Mouse (Mus musculus) liver, embryonic 11.5 days (tissue): ENCODE results near the gene Ipo4. TPM values are rescaled to one million over a fixed set of nuclear protein-coding genes. Genes with fewer than 3 reads are reported as not detected.

Source experiments
- ATAC-seq: fragments of 200-750 bp; cut with Nextera tagmentation; replicated peaks from 2 replicates; pipeline ENCODE4 v1.8.0; 2017; ENCODE audit warnings: moderate number of reproducible peaks, mild to moderate bottlenecking, moderate TSS enrichment, moderate library complexity; ENCODE audit not compliant: low FRiP score
- DNase-seq: peaks from one replicate; pipeline ENCODE4 v3.0.0-alpha.2; 2017; ENCODE audit warnings: low spot score
- H3K27ac ChIP-seq: fragments of 300-500 bp; sonication (generic); 2 replicates; pipeline ENCODE4 v1.5.1; 2014; ENCODE audit warnings: mild to moderate bottlenecking, low read depth, low read length, control low read depth
- H3K27me3 ChIP-seq: fragments of 300-500 bp; sonication (generic); replicated peaks from 2 replicates; pipeline ENCODE4 v1.6.1; 2014; ENCODE audit warnings: low read length, mixed read lengths; ENCODE audit not compliant: control insufficient read depth, insufficient read depth
- H3K36me3 ChIP-seq: fragments of 300-500 bp; sonication (generic); 2 replicates; pipeline ENCODE4 v1.6.1; 2014; ENCODE audit warnings: mild to moderate bottlenecking, low read length, moderate library complexity, mixed read lengths; ENCODE audit not compliant: control insufficient read depth, insufficient read depth
- H3K4me1 ChIP-seq: fragments of 300-500 bp; sonication (generic); replicated peaks from 2 replicates; pipeline ENCODE4 v1.6.1; 2014; ENCODE audit warnings: low read length, mixed read lengths; ENCODE audit not compliant: control insufficient read depth, insufficient read depth
- H3K4me2 ChIP-seq: fragments of 300-500 bp; sonication (generic); 2 replicates; pipeline ENCODE4 v1.6.1; 2014; ENCODE audit warnings: mild to moderate bottlenecking, control low read depth, moderate library complexity
- H3K4me3 ChIP-seq: fragments of 300-500 bp; sonication (generic); 2 replicates; pipeline ENCODE4 v1.5.1; 2014; ENCODE audit warnings: low read depth, low read length, control low read depth
- H3K9ac ChIP-seq: fragments of 300-500 bp; sonication (generic); 2 replicates; pipeline ENCODE4 v1.6.1; 2014; ENCODE audit warnings: low read depth, low read length, control low read depth
- H3K9me3 ChIP-seq: fragments of 300-500 bp; sonication (generic); 2 replicates; pipeline ENCODE4 v1.6.1; 2016; ENCODE audit warnings: low read length, inconsistent platforms, mixed read lengths; ENCODE audit not compliant: control insufficient read depth
- WGBS: fragments of 180-500 bp; shearing (Covaris S2); extraction: QIAGEN DNeasy Blood & Tissue Kit; methylation state at CpG from one replicate; pipeline ENCODE4 v1.1.7; 2014; 5-methylcytosine and 5-hydroxymethylcytosine counted together
- polyA plus RNA-seq: library from polyadenylated mRNA; unstranded; fragments of >200 nt; fragmentation: Nextera tagmentation; extraction: Ambion mirVana; gene quantifications from 2 replicates; pipeline ENCODE4 v1.2.1, GENCODE M21; 2014

Ipo4 gene
- polyA plus RNA-seq, 1 experiment from 2014 or later: 92.1 TPM

GRCm38 (mm10) chr14:55616844-55617243, 18.9 kb downstream of the Ipo4 start:
- Histone ChIP-seq H3K27me3 (no peaks in the 10 kb centered on the region), H3K4me1 (peaks cover 17% of the 10 kb centered on the region), H3K9ac (no peak overlapping the region), H3K36me3 (no peaks in the 10 kb centered on the region), H3K27ac (no peak overlapping the region), H3K9me3 (no peaks in the 10 kb centered on the region), H3K4me2 (no peak overlapping the region), H3K4me3 (no peak overlapping the region)
- no peak for ATAC-seq
- DNase-seq: no peak
- WGBS: 72% methylated on average over 2 of the region's 2 CpGs

GRCm38 (mm10) chr14:55615876-55616275, 19.9 kb downstream of the Ipo4 start:
- H3K4me3 ChIP-seq: no peak overlapping the region
- no peak for DNase-seq
- no peak overlapping the region for H3K27ac ChIP-seq
- no peak overlapping the region for H3K9ac ChIP-seq
- no peak overlapping the region for H3K4me2 ChIP-seq
- no peak for ATAC-seq
- WGBS: 56% methylated on average over 2 of the region's 2 CpGs
- H3K36me3 ChIP-seq: no peaks in the 10 kb centered on the region
- no peaks in the 10 kb centered on the region for H3K9me3 ChIP-seq
- H3K4me1 ChIP-seq: peaks cover 16% of the 10 kb centered on the region
- H3K27me3 ChIP-seq: no peaks in the 10 kb centered on the region

- Histone ChIP-seq H3K4me1 (peaks cover 16% of the 10 kb centered on the region), H3K36me3 (peaks cover 3% of the 10 kb centered on the region; the same call in 1 of the 2 replicates), H3K9ac (no peak overlapping the region), H3K27me3 (no peaks in the 10 kb centered on the region), H3K27ac (peak overlapping the region; percentile 92), H3K4me3 (no peak overlapping the region), H3K4me2 (0 out of 2 replicates have a peak overlapping the region, but pooled peaks have one; percentile 12), H3K9me3 (no peaks in the 10 kb centered on the region)
- WGBS: 51% methylated on average over 7 of the region's 7 CpGs
- ATAC-seq (peak; percentile 85), DNase-seq (no peak)
Observed at GRCm38 (mm10) chr14:55614565-55615178, 21.1 kb downstream of the Ipo4 start.

- Histone ChIP-seq H3K36me3 (peaks cover 8% of the 10 kb centered on the region), H3K4me3 (no peak overlapping the region), H3K4me2 (no peak overlapping the region), H3K9me3 (no peaks in the 10 kb centered on the region), H3K27ac (peak overlapping the region; percentile 61), H3K27me3 (no peaks in the 10 kb centered on the region), H3K4me1 (peaks cover 10% of the 10 kb centered on the region), H3K9ac (no peak overlapping the region)
- DNase-seq (no peak), ATAC-seq (no peak)
- 75% methylated on average over 6 of the region's 6 CpGs for WGBS
Observed at GRCm38 (mm10) chr14:55613346-55613745, 22.4 kb downstream of the Ipo4 start.

- no peak overlapping the region for H3K4me2 ChIP-seq
- no peak for ATAC-seq
- no peaks in the 10 kb centered on the region for H3K27me3 ChIP-seq
- WGBS: 90% methylated on average over 6 of the region's 6 CpGs
- H3K4me1 ChIP-seq: peaks cover 17% of the 10 kb centered on the region
- H3K36me3 ChIP-seq: peaks cover 28% of the 10 kb centered on the region
- no peak overlapping the region for H3K27ac ChIP-seq
- DNase-seq: no peak
- no peaks in the 10 kb centered on the region for H3K9me3 ChIP-seq
- no peak overlapping the region for H3K9ac ChIP-seq
- H3K4me3 ChIP-seq: no peak overlapping the region
Observed at GRCm38 (mm10) chr14:55608339-55608738, 27.4 kb downstream of the Ipo4 start.

GRCm38 (mm10) chr14:55605743-55606459, 29.9 kb downstream of the Ipo4 start:
- H3K4me3 ChIP-seq: peak overlapping the region; percentile 10; the same call in 1 of the 2 replicates
- H3K9ac ChIP-seq: peak overlapping the region; percentile 46; the same call in 1 of the 2 replicates
- DNase-seq: no peak
- WGBS: 82% methylated on average over 16 of the region's 16 CpGs
- H3K9me3 ChIP-seq: no peaks in the 10 kb centered on the region
- no peak for ATAC-seq
- H3K36me3 ChIP-seq: peaks cover 42% of the 10 kb centered on the region
- no peaks in the 10 kb centered on the region for H3K27me3 ChIP-seq
- peaks cover 19% of the 10 kb centered on the region for H3K4me1 ChIP-seq
- H3K27ac ChIP-seq: peak overlapping the region; percentile 43
- H3K4me2 ChIP-seq: peak overlapping the region; percentile 42

GRCm38 (mm10) chr14:55604823-55605222, 30.9 kb downstream of the Ipo4 start:
- Histone ChIP-seq H3K9ac (peak overlapping the region; percentile 68), H3K4me2 (peak overlapping the region; percentile 78), H3K27ac (peak overlapping the region; percentile 83; the same call in 1 of the 2 replicates), H3K36me3 (peaks cover 40% of the 10 kb centered on the region), H3K4me3 (peak overlapping the region; percentile 60), H3K4me1 (peaks cover 19% of the 10 kb centered on the region), H3K9me3 (no peaks in the 10 kb centered on the region), H3K27me3 (no peaks in the 10 kb centered on the region)
- ATAC-seq (no peak), DNase-seq (no peak)
- 88% methylated on average over 11 of the region's 11 CpGs for WGBS

- peak overlapping the region; percentile 83 for H3K27ac ChIP-seq
- DNase-seq (peak; percentile 82), ATAC-seq (peak; percentile 94)
- H3K4me2 ChIP-seq: peak overlapping the region; percentile 78
- peak overlapping the region; percentile 60 for H3K4me3 ChIP-seq
- peaks cover 19% of the 10 kb centered on the region for H3K4me1 ChIP-seq
- H3K9me3 ChIP-seq: no peaks in the 10 kb centered on the region
- H3K27me3 ChIP-seq: no peaks in the 10 kb centered on the region
- H3K9ac ChIP-seq: peak overlapping the region; percentile 68
- peaks cover 46% of the 10 kb centered on the region for H3K36me3 ChIP-seq
- WGBS: 17% methylated on average over 19 of the region's 19 CpGs
Observed at GRCm38 (mm10) chr14:55603633-55604576, 31.9 kb downstream of the Ipo4 start.
